Mouse (Mus musculus) spleen, postnatal 10 days (tissue): ENCODE measurements around the gene Cfap57.
A peak's percentile ranks its signal among the peaks of the same experiment; 100 is the strongest.

Source experiments
- DNase-seq, 2 experiments: peaks; one replicate each; pipeline ENCODE4 v3.0.0; 2021 to 2022; ENCODE audit warnings: low spot score in 2 of 2

Gene Cfap57

GRCm38 (mm10) chr4:118620279-118620966 lies at the start of gene Cfap57, which contains the start of gene Ebna1bp2:
Gene Cfap57 (minus strand): TSS chr4:118620777.
Gene Ebna1bp2 (plus strand): TSS chr4:118620799.
- DNase-seq = peak; percentile 80 to 91

GRCm38 (mm10) chr4:118658652-118659051 lies 38.1 kb upstream of the Cfap57 start, which contains the start of gene Olfr62:
Gene Olfr62 (plus strand): TSS chr4:118658952.
- DNase-seq = no peak

- DNase-seq = peak; percentile 40 to 73
Observed at GRCm38 (mm10) chr4:118645234-118645633, 24.7 kb upstream of the Cfap57 start.

GRCm38 (mm10) chr4:118642346-118643190 lies 22.0 kb upstream of the Cfap57 start:
- DNase-seq = no peak

- DNase-seq = no peak
Observed at GRCm38 (mm10) chr4:118630261-118630660, 9.7 kb upstream of the Cfap57 start.

GRCm38 (mm10) chr4:118621781-118622180 lies 1.2 kb upstream of the Cfap57 start:
- no peak for DNase-seq

GRCm38 (mm10) chr4:118620967-118621320 lies 367 bp upstream of the Cfap57 start:
- DNase-seq = no peak

- no peak for DNase-seq
Observed at GRCm38 (mm10) chr4:118615412-118615811, 5.2 kb downstream of the Cfap57 start.

- DNase-seq = peak; percentile 30 to 67
Observed at GRCm38 (mm10) chr4:118612619-118613018, 8.0 kb downstream of the Cfap57 start.

- no peak for DNase-seq
Observed at GRCm38 (mm10) chr4:118609836-118610235, 10.7 kb downstream of the Cfap57 start.

GRCm38 (mm10) chr4:118604065-118604464 lies 16.5 kb downstream of the Cfap57 start:
- no peak for DNase-seq

- DNase-seq = no peak
Observed at GRCm38 (mm10) chr4:118589733-118590130, 30.8 kb downstream of the Cfap57 start.

GRCm38 (mm10) chr4:118589053-118589732 lies 31.4 kb downstream of the Cfap57 start:
- DNase-seq = no peak

GRCm38 (mm10) chr4:118582629-118583028 lies 37.9 kb downstream of the Cfap57 start:
- DNase-seq = no peak

- no peak for DNase-seq
Observed at GRCm38 (mm10) chr4:118581508-118581907, 39.1 kb downstream of the Cfap57 start.

- peak in 1 of 2 experiments; percentile 64 for DNase-seq
Observed at GRCm38 (mm10) chr4:118579313-118579712, 41.3 kb downstream of the Cfap57 start.

- peak; percentile 71 to 87 for DNase-seq
Observed at GRCm38 (mm10) chr4:118576097-118576496, 44.5 kb downstream of the Cfap57 start.

GRCm38 (mm10) chr4:118571441-118571840 lies 49.1 kb downstream of the Cfap57 start:
- no peak for DNase-seq

- no peak for DNase-seq
Observed at GRCm38 (mm10) chr4:118569320-118569719, 51.3 kb downstream of the Cfap57 start.

GRCm38 (mm10) chr4:118568709-118569108 lies 51.9 kb downstream of the Cfap57 start:
- peak; percentile 52 to 74 for DNase-seq

GRCm38 (mm10) chr4:118566161-118566676 lies 54.4 kb downstream of the Cfap57 start:
- DNase-seq = peak in 1 of 2 experiments; percentile 43

- no peak for DNase-seq
Observed at GRCm38 (mm10) chr4:118564926-118565279, 55.7 kb downstream of the Cfap57 start.
